Mouse (Mus musculus) heart, embryonic 14.5 days (tissue): Measurements from ENCODE around the gene Clstn3. TPM values are rescaled to one million over a fixed set of nuclear protein-coding genes. Genes with fewer than 3 reads are reported as not detected.
"Not testable (repeated sequence)": the region's sequence is repeated elsewhere in the genome, so short reads cannot be mapped to it uniquely, and the experiment has no call there.

Experiments used
- ATAC-seq: fragments of 200-750 bp; cut with Nextera tagmentation; 2 replicates; pipeline ENCODE4 v1.8.0; 2017; ENCODE audit warnings: low read depth, moderate TSS enrichment; ENCODE audit not compliant: insufficient number of reproducible peaks, insufficient read depth, low FRiP score
- H3K27ac ChIP-seq, 2 experiments: fragments of 200-500 bp in 1 of 2; fragments of 300-500 bp in 1 of 2; sonication (generic) in 1 of 2; replicated peaks in 1 of 2; 2 replicates each; pipeline ENCODE4 v1.5.1; 2012 to 2014; ENCODE audit warnings: low read depth in 2 of 2, low read length in 2 of 2, control low read depth in 1 of 2, mild to moderate bottlenecking in 1 of 2, mixed read lengths in 1 of 2; ENCODE audit not compliant: control insufficient read depth in 1 of 2, insufficient read depth in 1 of 2
- H3K27me3 ChIP-seq: fragments of 300-500 bp; sonication (generic); 2 replicates; pipeline ENCODE4 v1.6.1; 2014; ENCODE audit warnings: mild to moderate bottlenecking, low read length, control low read depth; ENCODE audit not compliant: control insufficient read depth, insufficient read depth
- H3K36me3 ChIP-seq: fragments of 300-500 bp; sonication (generic); 2 replicates; pipeline ENCODE4 v1.6.1; 2014; ENCODE audit warnings: mild to moderate bottlenecking, control low read depth, low read length, mixed read lengths; ENCODE audit not compliant: control insufficient read depth, insufficient read depth
- H3K4me1 ChIP-seq, 2 experiments: fragments of 200-500 bp in 1 of 2; fragments of 300-500 bp in 1 of 2; sonication (generic) in 1 of 2; 2 replicates each; pipeline ENCODE4 v1.6.1; 2012 to 2014; ENCODE audit warnings: low read length in 2 of 2, control low read depth in 1 of 2, mixed read lengths in 1 of 2; ENCODE audit not compliant: control insufficient read depth in 2 of 2, insufficient read depth in 2 of 2
- H3K4me2 ChIP-seq: fragments of 300-500 bp; sonication (generic); 2 replicates; pipeline ENCODE4 v1.6.1; 2014; ENCODE audit warnings: mild to moderate bottlenecking, low read length
- H3K4me3 ChIP-seq, 2 experiments: fragments of 200-500 bp in 1 of 2; fragments of 300-500 bp in 1 of 2; sonication (generic) in 1 of 2; 2 replicates each; pipeline ENCODE4 v1.5.1; 2012 to 2014; ENCODE audit warnings: low read length in 2 of 2, mild to moderate bottlenecking in 2 of 2, control low read depth in 1 of 2, low read depth in 1 of 2, moderate library complexity in 1 of 2; ENCODE audit not compliant: control insufficient read depth in 1 of 2, insufficient read depth in 1 of 2
- H3K9ac ChIP-seq: fragments of 300-500 bp; sonication (generic); 2 replicates; pipeline ENCODE4 v1.6.1; 2014; ENCODE audit warnings: mild to moderate bottlenecking, low read length
- H3K9me3 ChIP-seq: fragments of 300-500 bp; sonication (generic); 2 replicates; pipeline ENCODE4 v1.6.1; 2016; ENCODE audit warnings: low read length, control low read depth; ENCODE audit not compliant: control insufficient read depth
- WGBS: fragments of 180-500 bp; shearing (Covaris S2); extraction: QIAGEN DNeasy Blood & Tissue Kit; methylation state at CpG from one replicate; pipeline ENCODE4 v1.1.7; 2014; 5-methylcytosine and 5-hydroxymethylcytosine counted together
- polyA plus RNA-seq: library from polyadenylated mRNA; unstranded; fragments of >200 nt; fragmentation: Nextera tagmentation; extraction: Ambion mirVana; gene quantifications from 2 replicates; pipeline ENCODE4 v1.2.1, GENCODE M21; 2014

Gene Clstn3
- polyA plus RNA-seq, 1 experiment from 2014 or later, result 1.5 TPM

DNA sequence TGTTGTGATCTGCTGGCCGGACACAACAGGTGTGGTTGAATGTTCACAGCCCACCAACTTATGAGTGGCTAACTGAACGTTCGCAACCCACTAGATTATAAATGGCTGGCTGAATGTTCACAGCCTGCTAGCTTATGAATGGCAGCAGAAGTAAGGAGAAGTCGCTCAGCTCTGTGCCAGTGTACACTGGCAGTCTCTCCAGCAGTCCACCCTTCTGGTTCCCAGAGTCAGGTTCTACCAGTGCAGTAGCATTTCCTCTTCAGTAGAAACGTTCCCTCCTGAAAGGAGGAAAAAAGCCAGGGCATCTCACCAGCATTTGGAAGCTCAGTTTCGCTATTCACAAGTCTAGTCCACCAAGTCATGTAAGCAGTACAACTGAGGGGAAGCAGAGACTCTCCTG, 39.1 kb downstream of the Clstn3 start:
- peaks cover 29% of the 10 kb centered on the region for H3K27me3 ChIP-seq
- H3K36me3 ChIP-seq, result no peaks in the 10 kb centered on the region
- H3K4me2 ChIP-seq, result no peak overlapping the region
- no peak overlapping the region for H3K9ac ChIP-seq
- peaks cover 10 to 17% of the 10 kb centered on the region in 2 experiments for H3K4me1 ChIP-seq
- no peak overlapping the region for H3K27ac ChIP-seq
- WGBS, result 57% methylated on average over 6 of the region's 6 CpGs
- no peaks in the 10 kb centered on the region for H3K9me3 ChIP-seq
- no peak overlapping the region for H3K4me3 ChIP-seq
- no peak for ATAC-seq

DNA sequence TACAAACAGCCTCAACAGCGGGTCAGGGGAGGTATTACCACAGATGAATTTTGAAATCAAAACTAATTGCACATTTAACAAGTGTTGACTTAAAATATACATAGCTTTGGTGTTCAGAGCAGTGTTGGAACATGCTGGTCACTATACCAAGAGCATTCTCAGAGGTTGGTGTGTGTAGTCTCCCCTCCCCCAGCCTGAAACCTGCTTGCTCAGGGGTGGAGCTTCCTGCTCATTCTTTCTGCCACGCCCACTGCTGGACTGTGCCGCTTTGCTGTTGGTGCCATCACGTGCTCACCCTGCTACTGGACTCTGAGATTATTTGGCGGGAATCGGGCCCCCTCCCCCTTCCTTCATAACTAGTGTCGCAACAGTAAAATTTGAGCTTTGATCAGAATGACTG, 39.6 kb downstream of the Clstn3 start:
- ATAC-seq, H3K36me3 ChIP-seq, H3K4me3 ChIP-seq, H3K27ac ChIP-seq, H3K9ac ChIP-seq, H3K9me3 ChIP-seq, H3K4me2 ChIP-seq: not testable (repeated sequence)
- Histone ChIP-seq H3K27me3 (peaks cover 24% of the 10 kb centered on the region), H3K4me1 (peaks cover 10 to 17% of the 10 kb centered on the region in 2 experiments)
- 48% methylated on average over 7 of the region's 7 CpGs for WGBS

DNA sequence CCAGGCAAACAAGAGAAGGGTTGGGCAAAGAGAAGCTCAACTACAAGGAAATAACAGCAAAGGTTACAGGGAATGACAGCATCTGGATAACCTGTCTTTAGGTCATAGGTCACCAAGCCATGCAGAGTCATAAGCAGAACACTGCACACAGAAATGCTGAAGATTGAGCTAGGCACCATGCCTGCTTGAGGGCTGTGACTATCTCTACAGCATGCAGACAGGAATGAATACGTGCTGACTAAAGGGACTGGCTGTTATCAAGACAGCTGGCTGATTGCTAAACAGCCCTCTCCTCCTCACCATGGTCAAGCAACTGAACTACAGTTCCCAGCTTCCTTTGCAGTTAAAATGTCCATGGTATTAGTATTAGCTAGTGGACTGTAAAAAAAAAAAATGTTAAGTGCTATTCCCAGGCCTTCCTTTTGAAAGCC, 40.5 kb downstream of the Clstn3 start:
- no peak overlapping the region for H3K4me3 ChIP-seq
- H3K27ac ChIP-seq, result no peak overlapping the region
- no peaks in the 10 kb centered on the region for H3K9me3 ChIP-seq
- H3K4me1 ChIP-seq, result peaks cover 10 to 17% of the 10 kb centered on the region in 2 experiments
- no peaks in the 10 kb centered on the region for H3K36me3 ChIP-seq
- H3K4me2 ChIP-seq, result no peak overlapping the region
- ATAC-seq, result no peak
- WGBS, result 0% methylated on average over 1 of the region's 1 CpGs
- peaks cover 15% of the 10 kb centered on the region for H3K27me3 ChIP-seq
- H3K9ac ChIP-seq, result no peak overlapping the region

DNA sequence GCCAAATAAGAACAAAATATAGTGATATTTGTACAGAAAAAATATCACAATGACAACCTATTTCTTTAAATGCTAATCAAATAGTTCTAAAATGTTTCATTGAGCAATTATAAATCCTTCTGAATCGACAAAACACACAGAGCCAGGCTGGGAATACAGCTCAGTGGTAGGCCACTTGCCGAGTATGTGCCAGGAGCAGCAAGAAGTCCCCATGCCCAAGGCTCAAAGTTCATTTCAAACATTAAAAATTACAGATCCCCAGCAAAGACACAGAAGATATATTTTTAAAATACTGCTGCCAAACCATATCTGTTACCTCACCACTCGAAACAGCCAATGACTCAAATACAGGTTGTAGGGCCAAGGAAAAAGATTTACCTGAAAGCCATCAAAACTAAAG, 45.9 kb downstream of the Clstn3 start:
- no peak overlapping the region for H3K4me2 ChIP-seq
- H3K27me3 ChIP-seq, result no peaks in the 10 kb centered on the region
- no peak overlapping the region for H3K27ac ChIP-seq
- peaks cover 4 to 14% of the 10 kb centered on the region in 2 experiments; a peak in 3 of 4 replicates for H3K4me1 ChIP-seq
- no peaks in the 10 kb centered on the region for H3K36me3 ChIP-seq
- no peak overlapping the region for H3K4me3 ChIP-seq
- no peaks in the 10 kb centered on the region for H3K9me3 ChIP-seq
- ATAC-seq, result no peak
- WGBS, result 82% methylated on average over 3 of the region's 3 CpGs
- no peak overlapping the region for H3K9ac ChIP-seq

DNA sequence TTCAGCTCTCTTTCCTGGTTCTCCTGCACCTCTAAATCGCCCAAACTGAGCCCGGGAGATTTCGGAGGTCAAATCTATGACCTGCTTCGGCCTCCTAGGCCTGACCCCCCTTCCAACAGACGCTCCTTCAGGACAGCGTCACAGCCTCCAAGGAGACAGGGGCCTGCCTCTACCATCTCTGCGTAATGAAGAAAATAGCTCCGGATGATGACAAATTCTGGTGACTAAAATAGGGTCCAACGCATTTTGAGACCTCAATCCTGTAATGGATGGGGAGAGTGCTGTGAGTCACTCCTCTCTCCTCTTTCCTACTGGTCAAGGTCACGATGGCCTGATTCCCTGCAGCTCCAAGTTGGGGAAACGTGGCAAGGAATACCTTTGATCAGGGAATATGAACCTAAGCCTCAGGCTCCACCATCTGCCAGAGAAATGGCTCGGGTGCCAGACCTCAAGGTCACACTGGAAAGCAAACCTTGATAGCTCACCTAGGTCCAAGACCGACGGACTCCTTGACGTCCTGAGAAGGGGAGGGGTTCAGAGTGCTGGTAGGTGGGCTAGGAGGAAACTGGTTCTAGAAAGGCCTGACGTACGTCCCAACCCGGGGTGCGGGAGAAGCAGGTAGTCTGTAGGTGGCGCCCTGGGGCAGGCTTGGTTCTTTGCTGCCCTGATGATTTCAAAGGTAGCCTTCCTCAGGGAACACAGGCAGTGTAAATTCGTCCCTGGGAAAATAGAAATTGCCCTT, 49.1 kb downstream of the Clstn3 start:
- Histone ChIP-seq H3K4me2 (peak overlapping the region; percentile 73), H3K27me3 (no peaks in the 10 kb centered on the region), H3K27ac (peak overlapping the region; percentile 89 to 91), H3K4me1 (peaks cover 4 to 15% of the 10 kb centered on the region in 2 experiments; a peak in 3 of 4 replicates), H3K9ac (peak overlapping the region; percentile 93), H3K9me3 (no peaks in the 10 kb centered on the region), H3K4me3 (peak overlapping the region; percentile 59 to 94), H3K36me3 (peaks cover 25% of the 10 kb centered on the region)
- ATAC-seq, result peak; percentile 41; the same call in 1 of the 2 replicates
- 4% methylated on average over 21 of the region's 21 CpGs for WGBS

DNA sequence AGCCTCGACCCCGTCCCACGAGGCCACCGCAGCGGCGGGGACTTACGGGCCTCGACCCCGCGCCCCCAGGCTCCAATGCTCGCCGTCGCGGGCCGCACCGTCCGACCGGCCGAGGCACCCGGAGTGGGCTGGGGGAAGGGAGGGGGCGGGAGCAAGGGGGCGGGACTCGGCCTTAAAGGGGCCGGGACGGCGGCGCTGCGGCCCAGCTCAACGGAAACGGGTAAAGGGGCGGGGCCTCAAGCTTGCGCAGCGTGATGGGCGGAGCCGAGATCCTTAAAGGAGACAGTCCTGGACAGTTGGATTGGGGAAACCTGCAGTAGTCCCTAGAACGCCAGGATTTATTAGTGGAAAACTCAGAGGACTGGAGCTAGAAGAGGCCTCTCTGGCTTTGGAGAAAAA, 49.7 kb downstream of the Clstn3 start, which contains the start of gene Pex5:
Pex5 (minus strand) TSS at position 141 of the 399 bp plus-strand sequence.
- Histone ChIP-seq H3K9ac (peak within 1 kb of the TSS; percentile 93), H3K27me3 (no peaks in the 10 kb centered on the region), H3K4me1 (peaks cover 4 to 15% of the 10 kb centered on the region in 2 experiments; a peak in 3 of 4 replicates), H3K4me3 (peak within 1 kb of the TSS; percentile 85 to 94), H3K4me2 (peak within 1 kb of the TSS; percentile 73), H3K36me3 (peaks cover 26% of the 10 kb centered on the region), H3K27ac (peak within 1 kb of the TSS; percentile 89 to 91), H3K9me3 (no peaks in the 10 kb centered on the region)
- peak; percentile 99 for ATAC-seq
- WGBS, result under 1% methylated on average over 36 of the region's 36 CpGs

DNA sequence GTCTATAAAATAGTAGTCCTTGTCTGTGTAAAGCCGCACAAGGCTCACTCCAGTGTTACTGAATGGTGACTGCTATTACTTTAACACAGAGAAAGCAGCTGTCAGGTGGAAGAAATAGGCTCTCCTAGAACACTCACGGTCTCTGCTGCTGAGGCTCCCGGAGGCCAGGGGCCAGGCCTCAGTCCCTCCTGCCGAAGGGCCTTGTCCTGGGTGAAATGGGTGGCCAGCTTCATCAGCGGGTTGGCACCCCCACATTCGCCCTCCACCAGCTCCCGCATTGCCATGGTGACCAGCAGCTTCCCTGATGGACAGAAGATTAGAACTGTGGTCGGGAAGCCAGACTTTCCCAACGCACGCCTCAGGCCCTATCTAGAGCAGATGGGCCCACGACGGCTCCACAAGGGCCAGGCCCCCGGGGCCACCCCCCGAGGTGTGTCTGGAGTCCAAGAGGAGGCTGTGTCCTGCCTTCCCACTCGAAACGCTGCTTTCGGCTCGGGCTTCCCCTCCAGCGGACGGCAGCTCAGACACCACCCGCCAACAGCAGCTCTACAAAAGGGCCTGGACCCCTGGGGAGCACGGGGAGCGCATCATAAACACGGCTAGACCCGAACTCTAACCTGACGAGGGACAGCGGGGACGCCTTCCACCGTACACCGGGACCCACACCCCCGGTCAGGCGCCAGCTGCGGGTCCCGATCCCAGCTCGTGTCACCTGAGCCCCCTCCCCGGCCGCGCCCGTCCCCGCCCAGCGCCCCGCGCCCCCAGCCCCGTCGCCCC, 50.3 kb downstream of the Clstn3 start:
- peak; percentile 28; the same call in 1 of the 2 replicates for ATAC-seq
- WGBS, result 4% methylated on average over 42 of the region's 45 CpGs

More for the DNA sequence above, 50.3 kb downstream of the Clstn3 start:
- Histone ChIP-seq H3K9me3 (no peaks in the 10 kb centered on the region), H3K4me3 (peak overlapping the region; percentile 85 to 94), H3K4me1 (peaks cover 4 to 15% of the 10 kb centered on the region in 2 experiments; a peak in 3 of 4 replicates), H3K4me2 (peak overlapping the region; percentile 73), H3K27ac (peak overlapping the region; percentile 13 to 69; a peak in 2 of 4 replicates), H3K27me3 (no peaks in the 10 kb centered on the region), H3K9ac (peak overlapping the region; percentile 93), H3K36me3 (peaks cover 26% of the 10 kb centered on the region)
